Mouse (Mus musculus): ENCODE measurements around the gene Gm26657. TPM values are rescaled to one million over a fixed set of nuclear protein-coding genes. Genes with fewer than 3 reads are reported as not detected.

Gene Gm26657
- polyA plus RNA-seq, 1 experiment from 2014 or later, result not detected

Other genes with a start within 250 kb of the Gm26657 start
- gene Actl7b, start 1.4 kb downstream of the Gm26657 start, polyA plus RNA-seq (2016; fragmentation: Nextera tagmentation; extraction: Ambion mirVana), result not detected in 2 replicates
- not detected in 2 replicates for gene Actl7a, start 3.3 kb downstream of the Gm26657 start, polyA plus RNA-seq (2016; fragmentation: Nextera tagmentation; extraction: Ambion mirVana)
- gene Elp1, start 62.3 kb downstream of the Gm26657 start, polyA plus RNA-seq (2016; fragmentation: Nextera tagmentation; extraction: Ambion mirVana), result 76.2 and 84.3 TPM in 2 replicates
- gene Fam206a, start 62.3 kb downstream of the Gm26657 start, polyA plus RNA-seq (2016; fragmentation: Nextera tagmentation; extraction: Ambion mirVana), result 23.5 and 25.8 TPM in 2 replicates
- gene Ctnnal1, start 125.1 kb downstream of the Gm26657 start, polyA plus RNA-seq (2016; fragmentation: Nextera tagmentation; extraction: Ambion mirVana), result 23.1 and 29.7 TPM in 2 replicates
- gene Tmem245, start 207.4 kb downstream of the Gm26657 start, polyA plus RNA-seq (2016; fragmentation: Nextera tagmentation; extraction: Ambion mirVana), result 10.8 and 13.4 TPM in 2 replicates

All from hindbrain, embryonic 10.5 days (tissue).